Mouse (Mus musculus) heart, embryonic 11.5 days (tissue): ENCODE results near the gene Sdf2l1. TPM values are rescaled to one million over a fixed set of nuclear protein-coding genes. Genes with fewer than 3 reads are reported as not detected.
"Not testable (repeated sequence)": the region's sequence is repeated elsewhere in the genome, so short reads cannot be mapped to it uniquely, and the experiment has no call there.

Experiments
- ATAC-seq: fragments of 200-750 bp; cut with Nextera tagmentation; replicated peaks from 2 replicates; pipeline ENCODE4 v1.8.0; 2017; ENCODE audit warnings: moderate library complexity; ENCODE audit not compliant: insufficient number of reproducible peaks, low FRiP score, low TSS enrichment
- H3K27ac ChIP-seq: fragments of 300-500 bp; sonication (generic); 2 replicates; pipeline ENCODE4 v1.5.1; 2014; ENCODE audit warnings: mild to moderate bottlenecking, low read depth, low read length
- H3K27me3 ChIP-seq: fragments of 300-500 bp; sonication (generic); 2 replicates; pipeline ENCODE4 v1.6.1; 2014; ENCODE audit warnings: mild to moderate bottlenecking, low read length, mixed read lengths; ENCODE audit not compliant: control insufficient read depth, insufficient read depth
- H3K36me3 ChIP-seq: fragments of 300-500 bp; sonication (generic); 2 replicates; pipeline ENCODE4 v1.6.1; 2014; ENCODE audit warnings: mild to moderate bottlenecking, low read length, moderate library complexity, mixed read lengths; ENCODE audit not compliant: control insufficient read depth, insufficient read depth
- H3K4me1 ChIP-seq: fragments of 300-500 bp; sonication (generic); 2 replicates; pipeline ENCODE4 v1.6.1; 2014; ENCODE audit warnings: low read length; ENCODE audit not compliant: control insufficient read depth, insufficient read depth
- H3K4me2 ChIP-seq: fragments of 300-500 bp; sonication (generic); 2 replicates; pipeline ENCODE4 v1.6.1; 2014; ENCODE audit warnings: mild to moderate bottlenecking, moderate library complexity
- H3K4me3 ChIP-seq: fragments of 300-500 bp; sonication (generic); 2 replicates; pipeline ENCODE4 v1.5.1; 2014; ENCODE audit warnings: low read depth, low read length
- H3K9ac ChIP-seq: fragments of 300-500 bp; sonication (generic); 2 replicates; pipeline ENCODE4 v1.6.1; 2014; ENCODE audit warnings: mild to moderate bottlenecking, low read depth, low read length, moderate library complexity
- H3K9me3 ChIP-seq: fragments of 300-500 bp; sonication (generic); replicated peaks from 2 replicates; pipeline ENCODE4 v1.6.1; 2016; ENCODE audit warnings: low read length; ENCODE audit not compliant: control insufficient read depth
- WGBS: fragments of 180-500 bp; shearing (Covaris S2); extraction: QIAGEN DNeasy Blood & Tissue Kit; methylation state at CpG from one replicate; pipeline ENCODE4 v1.1.7; 2014; ENCODE audit not compliant: insufficient replicate concordance; 5-methylcytosine and 5-hydroxymethylcytosine counted together
- polyA plus RNA-seq: library from polyadenylated mRNA; unstranded; fragments of >200 nt; fragmentation: Nextera tagmentation; extraction: Ambion mirVana; gene quantifications from 2 replicates; pipeline ENCODE4 v1.2.1, GENCODE M21; 2014

Sdf2l1 gene
- polyA plus RNA-seq = 61.9 and 63.6 TPM in 2 replicates

GRCm38 (mm10) chr16:17132089-17132905 is at the start of gene Sdf2l1:
Sdf2l1 (minus strand) TSS chr16:17132383.
- peak within 1 kb of the TSS; percentile 95 for H3K4me2 ChIP-seq
- H3K4me1 ChIP-seq = peaks cover 16% of the 10 kb centered on the region
- peak within 1 kb of the TSS; percentile 50 for H3K27ac ChIP-seq
- H3K9me3 ChIP-seq = no peaks in the 10 kb centered on the region
- H3K27me3 ChIP-seq = no peaks in the 10 kb centered on the region
- WGBS = under 1% methylated on average over 47 of the region's 47 CpGs
- no peaks in the 10 kb centered on the region for H3K36me3 ChIP-seq
- ATAC-seq = peak; percentile 96
- H3K9ac ChIP-seq = peak within 1 kb of the TSS; percentile 82
- peak within 1 kb of the TSS; percentile 84 for H3K4me3 ChIP-seq

DNA sequence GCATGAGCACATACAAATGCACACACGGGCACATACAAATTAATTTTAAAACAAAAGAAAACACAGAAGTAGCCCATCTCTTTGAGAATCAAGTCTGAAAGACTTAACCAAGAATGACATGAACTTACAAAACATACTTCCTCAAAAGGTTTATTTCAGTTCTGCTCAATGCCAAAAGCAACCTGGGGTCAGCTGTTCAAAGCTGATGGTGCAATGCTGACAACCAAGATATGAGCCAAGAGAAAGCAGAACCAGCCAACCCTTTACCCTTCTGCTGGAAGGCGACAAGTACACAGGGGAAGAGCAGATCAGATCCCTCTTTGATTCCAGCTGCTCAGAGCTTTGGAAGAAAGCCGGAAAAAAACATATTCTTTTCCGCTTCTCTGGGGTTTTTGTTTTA is 49.2 kb upstream of the Sdf2l1 start:
- 73% methylated on average over 4 of the region's 4 CpGs for WGBS
- Histone ChIP-seq H3K36me3 (peaks cover 6% of the 10 kb centered on the region; the same call in 1 of the 2 replicates), H3K9me3 (no peaks in the 10 kb centered on the region), H3K27ac (no peak overlapping the region), H3K9ac (no peak overlapping the region), H3K4me1 (0 out of 2 replicates have a peak, but pooled peaks cover 2% of the 10 kb centered on the region), H3K4me3 (no peak overlapping the region), H3K27me3 (no peaks in the 10 kb centered on the region), H3K4me2 (no peak overlapping the region)
- no peak for ATAC-seq

- H3K4me3 ChIP-seq = no peak overlapping the region
- 84% methylated on average over 3 of the region's 3 CpGs for WGBS
- H3K9me3 ChIP-seq = no peaks in the 10 kb centered on the region
These were observed 47.5 kb upstream of the Sdf2l1 start for GRCm38 (mm10) chr16:17179706-17180105.

GRCm38 (mm10) chr16:17177623-17178170 is 45.5 kb upstream of the Sdf2l1 start:
- peaks cover 6% of the 10 kb centered on the region for H3K36me3 ChIP-seq
- no peak for ATAC-seq

More at GRCm38 (mm10) chr16:17179706-17180105, 47.5 kb upstream of the Sdf2l1 start:
- Histone ChIP-seq H3K4me2 (no peak overlapping the region), H3K27ac (no peak overlapping the region), H3K4me1 (0 out of 2 replicates have a peak, but pooled peaks cover 2% of the 10 kb centered on the region), H3K36me3 (peaks cover 2% of the 10 kb centered on the region; the same call in 1 of the 2 replicates), H3K27me3 (no peaks in the 10 kb centered on the region), H3K9ac (no peak overlapping the region)
- ATAC-seq = no peak

DNA sequence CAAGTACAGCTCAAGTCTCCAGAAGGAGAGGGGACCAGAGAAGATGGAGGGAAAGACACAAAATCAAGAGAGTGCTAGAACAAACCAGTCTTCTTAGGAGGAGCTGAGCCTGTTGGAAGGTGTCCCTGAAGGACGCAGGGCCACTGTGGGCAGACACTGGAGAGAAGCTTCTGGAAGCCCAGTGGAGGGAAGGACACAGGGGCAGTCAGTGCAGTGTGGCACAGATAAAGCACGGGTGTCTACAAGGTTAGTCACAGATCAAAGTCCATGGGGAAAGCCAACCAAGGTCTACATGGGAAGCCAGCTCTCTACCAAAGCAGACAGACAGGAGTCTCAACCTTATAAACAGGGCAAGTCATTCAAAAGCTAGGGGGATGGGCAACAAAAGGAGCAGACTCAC is 43.6 kb upstream of the Sdf2l1 start:
- H3K4me3 ChIP-seq = no peak overlapping the region
- H3K4me1 ChIP-seq = no peaks in the 10 kb centered on the region
- H3K36me3 ChIP-seq = peaks cover 18% of the 10 kb centered on the region
- no peaks in the 10 kb centered on the region for H3K27me3 ChIP-seq
- H3K4me2 ChIP-seq = no peak overlapping the region
- no peak overlapping the region for H3K27ac ChIP-seq
- H3K9ac ChIP-seq = no peak overlapping the region
- WGBS = 76% methylated on average over 2 of the region's 2 CpGs
- ATAC-seq = no peak
- no peaks in the 10 kb centered on the region for H3K9me3 ChIP-seq

More at GRCm38 (mm10) chr16:17177623-17178170, 45.5 kb upstream of the Sdf2l1 start:
- H3K4me3 ChIP-seq = no peak overlapping the region
- no peaks in the 10 kb centered on the region for H3K9me3 ChIP-seq
- no peaks in the 10 kb centered on the region for H3K4me1 ChIP-seq
- no peak overlapping the region for H3K27ac ChIP-seq
- H3K9ac ChIP-seq = no peak overlapping the region
- H3K4me2 ChIP-seq = no peak overlapping the region
- H3K27me3 ChIP-seq = no peaks in the 10 kb centered on the region
- WGBS = 91% methylated on average over 1 of the region's 1 CpGs

GRCm38 (mm10) chr16:17168049-17168448 is 35.9 kb upstream of the Sdf2l1 start:
- Histone ChIP-seq H3K4me1 (no peaks in the 10 kb centered on the region), H3K9me3 (no peaks in the 10 kb centered on the region), H3K27me3 (no peaks in the 10 kb centered on the region), H3K9ac (no peak overlapping the region), H3K4me2 (no peak overlapping the region), H3K36me3 (peaks cover 27% of the 10 kb centered on the region), H3K4me3 (no peak overlapping the region), H3K27ac (no peak overlapping the region)
- ATAC-seq = no peak
- WGBS = 85% methylated on average over 5 of the region's 5 CpGs

DNA sequence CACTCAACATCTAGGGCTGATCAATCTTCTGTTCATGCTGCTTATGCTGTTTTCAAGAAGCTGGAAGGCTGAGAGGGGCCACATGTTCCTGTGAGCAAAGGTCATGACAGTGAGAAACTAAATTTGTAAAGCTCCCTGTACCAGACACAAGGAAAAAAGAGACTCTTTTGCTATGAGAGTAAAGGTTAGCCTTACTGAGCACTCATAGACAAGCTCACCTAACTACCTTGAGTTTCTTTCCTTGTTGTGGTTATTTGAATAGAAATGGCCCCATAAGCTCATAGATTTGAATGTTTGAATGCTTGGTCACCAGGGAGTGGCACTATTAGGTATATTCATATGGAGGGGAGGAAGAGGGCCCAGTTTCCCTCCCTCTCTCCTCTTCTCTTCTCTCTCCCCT is 35.0 kb upstream of the Sdf2l1 start:
- Histone ChIP-seq H3K9ac (no peak overlapping the region), H3K27ac (no peak overlapping the region), H3K4me1 (no peaks in the 10 kb centered on the region), H3K36me3 (peaks cover 18% of the 10 kb centered on the region), H3K4me3 (no peak overlapping the region), H3K9me3 (no peaks in the 10 kb centered on the region), H3K4me2 (no peak overlapping the region), H3K27me3 (no peaks in the 10 kb centered on the region)
- ATAC-seq = no peak

- not testable (repeated sequence) for H3K27ac ChIP-seq, H3K9ac ChIP-seq, H3K4me2 ChIP-seq, ATAC-seq, H3K27me3 ChIP-seq, H3K4me1 ChIP-seq, H3K9me3 ChIP-seq, H3K4me3 ChIP-seq
- H3K36me3 ChIP-seq = peaks cover 11% of the 10 kb centered on the region
- WGBS = 92% methylated on average over 1 of the region's 1 CpGs
These were observed 33.3 kb upstream of the Sdf2l1 start for GRCm38 (mm10) chr16:17165478-17165877.
